Mouse (Mus musculus) thymus, adult 2 months (tissue): ENCODE measurements around the gene Isy1.

Experiments used
- CTCF ChIP-seq: fragments of 200-500 bp; IDR thresholded peaks from 2 replicates; pipeline ENCODE4 v1.5.1; 2012; ENCODE audit warnings: mild to moderate bottlenecking, control low read depth, low read length, moderate library complexity, borderline replicate concordance; ENCODE audit not compliant: control insufficient read depth, poor library complexity, insufficient read depth; ENCODE audit errors: extremely low read depth
- POLR2A ChIP-seq: fragments of 200-500 bp; IDR thresholded peaks from 2 replicates; pipeline ENCODE4 v1.6.1; 2012; ENCODE audit warnings: mild to moderate bottlenecking, low read length, control low read depth, moderate library complexity; ENCODE audit not compliant: control insufficient read depth, poor library complexity, insufficient read depth; ENCODE audit errors: extremely low read depth

- TF ChIP-seq POLR2A, result no peak
- no peak for TF ChIP-seq CTCF
Observed at GRCm38 (mm10) chr6:87851871-87852270, 13.3 kb upstream of the Isy1 start.
